Mouse (Mus musculus) liver, embryonic 13.5 days (tissue): Measurements from ENCODE around the gene Zfp568. TPM values are rescaled to one million over a fixed set of nuclear protein-coding genes. Genes with fewer than 3 reads are reported as not detected.

Experiments used
- ATAC-seq: fragments of 200-750 bp; cut with Nextera tagmentation; 2 replicates; pipeline ENCODE4 v1.8.0; 2017; ENCODE audit warnings: low read depth, mild to moderate bottlenecking, moderate number of reproducible peaks, moderate library complexity
- DNase-seq: peaks from one replicate; pipeline ENCODE4 v3.0.0; 2022
- H3K27ac ChIP-seq: fragments of 300-500 bp; sonication (generic); 2 replicates; pipeline ENCODE4 v1.5.1; 2015; ENCODE audit warnings: moderate library complexity, mild to moderate bottlenecking, inconsistent platforms
- H3K27me3 ChIP-seq: fragments of 300-500 bp; sonication (generic); 2 replicates; pipeline ENCODE4 v1.6.1; 2015; ENCODE audit warnings: mild to moderate bottlenecking, inconsistent platforms
- H3K36me3 ChIP-seq: fragments of 300-500 bp; sonication (generic); 2 replicates; pipeline ENCODE4 v1.6.1; 2015; ENCODE audit warnings: mild to moderate bottlenecking, inconsistent platforms
- H3K4me1 ChIP-seq: fragments of 300-500 bp; sonication (generic); replicated peaks from 2 replicates; pipeline ENCODE4 v1.6.1; 2015; ENCODE audit warnings: inconsistent platforms
- H3K4me2 ChIP-seq: fragments of 300-500 bp; sonication (generic); 2 replicates; pipeline ENCODE4 v1.6.1; 2015; ENCODE audit warnings: inconsistent platforms, mild to moderate bottlenecking, moderate library complexity
- H3K4me3 ChIP-seq: fragments of 300-500 bp; sonication (generic); replicated peaks from 2 replicates; pipeline ENCODE4 v1.5.1; 2015; ENCODE audit warnings: mild to moderate bottlenecking, inconsistent platforms
- H3K9ac ChIP-seq: fragments of 300-500 bp; sonication (generic); 2 replicates; pipeline ENCODE4 v1.6.1; 2015; ENCODE audit warnings: mild to moderate bottlenecking, inconsistent platforms
- H3K9me3 ChIP-seq: fragments of 300-500 bp; sonication (generic); replicated peaks from 2 replicates; pipeline ENCODE4 v1.6.1; 2016; ENCODE audit warnings: inconsistent platforms
- WGBS: fragments of 180-500 bp; shearing (Covaris S2); methylation state at CpG from one replicate; pipeline ENCODE4 v1.1.7; 2015; ENCODE audit not compliant: insufficient replicate concordance; 5-methylcytosine and 5-hydroxymethylcytosine counted together
- polyA plus RNA-seq: library from polyadenylated mRNA; unstranded; fragments of >200 nt; fragmentation: Nextera tagmentation; extraction: Ambion mirVana; gene quantifications from 2 replicates; pipeline ENCODE4 v1.2.1, GENCODE M21; 2015

The Zfp568 gene
- polyA plus RNA-seq, 1 experiment from 2014 or later: 8.5 TPM

GRCm38 (mm10) chr7:30060341-30060740 is 76.6 kb downstream of the Zfp568 start:
- no peaks in the 10 kb centered on the region for H3K27me3 ChIP-seq
- H3K36me3 ChIP-seq: peaks cover 40% of the 10 kb centered on the region
- WGBS: 85% methylated on average over 6 of the region's 6 CpGs
- H3K9me3 ChIP-seq: no peaks in the 10 kb centered on the region
- H3K4me2 ChIP-seq: no peak overlapping the region
- ATAC-seq (no peak), DNase-seq (no peak)
- no peaks in the 10 kb centered on the region for H3K4me1 ChIP-seq
- H3K27ac ChIP-seq: no peak overlapping the region
- H3K4me3 ChIP-seq: no peak overlapping the region
- no peak overlapping the region for H3K9ac ChIP-seq

- Histone ChIP-seq H3K36me3 (peaks cover 32% of the 10 kb centered on the region; the same call in 1 of the 2 replicates), H3K27me3 (no peaks in the 10 kb centered on the region), H3K4me3 (no peak overlapping the region), H3K4me1 (no peaks in the 10 kb centered on the region), H3K9ac (no peak overlapping the region), H3K27ac (no peak overlapping the region), H3K4me2 (no peak overlapping the region), H3K9me3 (no peaks in the 10 kb centered on the region)
- ATAC-seq (no peak), DNase-seq (peak; percentile 15)
- WGBS: 73% methylated on average over 5 of the region's 5 CpGs
These were observed 78.7 kb downstream of the Zfp568 start for GRCm38 (mm10) chr7:30062478-30062877.

- ATAC-seq (no peak), DNase-seq (no peak)
- H3K4me2 ChIP-seq: no peak overlapping the region
- no peak overlapping the region for H3K27ac ChIP-seq
- peaks cover 32% of the 10 kb centered on the region; the same call in 1 of the 2 replicates for H3K36me3 ChIP-seq
- WGBS: 71% methylated on average over 5 of the region's 5 CpGs
- H3K27me3 ChIP-seq: no peaks in the 10 kb centered on the region
- H3K4me1 ChIP-seq: no peaks in the 10 kb centered on the region
- no peak overlapping the region for H3K9ac ChIP-seq
- no peaks in the 10 kb centered on the region for H3K9me3 ChIP-seq
- H3K4me3 ChIP-seq: no peak overlapping the region
These were observed 80.9 kb downstream of the Zfp568 start for GRCm38 (mm10) chr7:30064622-30065021.

GRCm38 (mm10) chr7:30072146-30073028 is 88.6 kb downstream of the Zfp568 start, which contains the start of gene Zfp82:
Gene Zfp82 (minus strand): TSS chr7:30072900.
- DNase-seq: peak; percentile 81
- H3K9me3 ChIP-seq: no peaks in the 10 kb centered on the region
- peak; percentile 92 for ATAC-seq
- peak within 1 kb of the TSS; percentile 82 for H3K4me3 ChIP-seq
- peak within 1 kb of the TSS; percentile 68 for H3K27ac ChIP-seq
- peaks cover 17% of the 10 kb centered on the region for H3K4me1 ChIP-seq
- H3K27me3 ChIP-seq: no peaks in the 10 kb centered on the region
- peak within 1 kb of the TSS; percentile 83 for H3K9ac ChIP-seq
- WGBS: under 1% methylated on average over 50 of the region's 50 CpGs
- H3K36me3 ChIP-seq: peaks cover 13% of the 10 kb centered on the region; the same call in 1 of the 2 replicates
- peak within 1 kb of the TSS; percentile 97 for H3K4me2 ChIP-seq

Other genes starting within 250 kb of the Zfp568 start
- gene Zfp84, start 215.4 kb upstream of the Zfp568 start, polyA plus RNA-seq: 3.5 and 4.9 TPM in 2 replicates
- gene Zfp30, start 200.0 kb upstream of the Zfp568 start, polyA plus RNA-seq: 0.54 and 0.68 TPM in 2 replicates
- gene Zfp790, start 167.8 kb upstream of the Zfp568 start, polyA plus RNA-seq: 3.5 and 5.0 TPM in 2 replicates
- gene Zfp940, start 130.3 kb upstream of the Zfp568 start, polyA plus RNA-seq: 1.1 and 1.5 TPM in 2 replicates
- 1.3 and 1.4 TPM in 2 replicates for gene Zfp420, start 124.0 kb upstream of the Zfp568 start, polyA plus RNA-seq
- gene Zfp27, start 77.4 kb upstream of the Zfp568 start, polyA plus RNA-seq: 1.9 and 2.3 TPM in 2 replicates
- gene Zfp383, start 75.7 kb upstream of the Zfp568 start, polyA plus RNA-seq: 0.58 TPM in 2 replicates
- 2.0 and 2.6 TPM in 2 replicates for gene Zfp74, start 29.9 kb upstream of the Zfp568 start, polyA plus RNA-seq
- gene Zfp14, start 67.4 kb downstream of the Zfp568 start, polyA plus RNA-seq: 0.29 and 0.41 TPM in 2 replicates
- 1.7 and 2.1 TPM in 2 replicates for gene Zfp82, start 88.9 kb downstream of the Zfp568 start, polyA plus RNA-seq
- 0.44 TPM in 1 of 2 replicates, not detected in the other for gene Gm26920, start 106.5 kb downstream of the Zfp568 start, polyA plus RNA-seq
- gene Zfp566, start 106.6 kb downstream of the Zfp568 start, polyA plus RNA-seq: 2.0 and 2.5 TPM in 2 replicates
- gene Zfp260, start 110.8 kb downstream of the Zfp568 start, polyA plus RNA-seq: 12.7 and 18.3 TPM in 2 replicates
- gene Zfp382, start 138.0 kb downstream of the Zfp568 start, polyA plus RNA-seq: 1.6 and 2.1 TPM in 2 replicates
- gene Zfp146, start 185.8 kb downstream of the Zfp568 start, polyA plus RNA-seq: 4.8 and 6.2 TPM in 2 replicates
- 4.2 and 4.8 TPM in 2 replicates for gene Cox7a1, start 200.2 kb downstream of the Zfp568 start, polyA plus RNA-seq
- gene Capns1, start 214.9 kb downstream of the Zfp568 start, polyA plus RNA-seq: 39.0 and 40.8 TPM in 2 replicates
- 67.1 and 70.0 TPM in 2 replicates for gene Polr2i, start 248.0 kb downstream of the Zfp568 start, polyA plus RNA-seq
- gene Tbcb, start 248.3 kb downstream of the Zfp568 start, polyA plus RNA-seq: 62.1 and 63.7 TPM in 2 replicates